Mouse (Mus musculus): ENCODE results near the gene Gemin5. TPM values are rescaled to one million over a fixed set of nuclear protein-coding genes. Genes with fewer than 3 reads are reported as not detected.

Gemin5 gene
- polyA plus RNA-seq, 1 experiment: 27.8 TPM

- Histone ChIP-seq H3K27ac (ENCODE audit: control insufficient read depth, insufficient read depth, low read depth, low read length) (no peak overlapping the region), H3K36me3 (ENCODE audit: control insufficient read depth, insufficient read depth, low read length) (peaks cover 6% of the 10 kb centered on the region), H3K4me3 (ENCODE audit: control insufficient read depth, low read depth, low read length) (no peak overlapping the region), H3K4me1 (ENCODE audit: control insufficient read depth, insufficient read depth, low read length) (no peaks in the 10 kb centered on the region), H3K27me3 (ENCODE audit: control insufficient read depth, insufficient read depth, low read length) (no peaks in the 10 kb centered on the region)
- no peak for TF ChIP-seq POLR2A (IDR thresholded peaks at IDR 0.05; ENCODE audit: control insufficient read depth, low read depth, low read length)
- no peak for TF ChIP-seq CTCF (IDR thresholded peaks at IDR 0.05; ENCODE audit: control insufficient read depth, insufficient read depth, insufficient replicate concordance, low read depth, low read length)
Observed at GRCm38 (mm10) chr11:58139466-58139865, 28.9 kb downstream of the Gemin5 start.

DNA sequence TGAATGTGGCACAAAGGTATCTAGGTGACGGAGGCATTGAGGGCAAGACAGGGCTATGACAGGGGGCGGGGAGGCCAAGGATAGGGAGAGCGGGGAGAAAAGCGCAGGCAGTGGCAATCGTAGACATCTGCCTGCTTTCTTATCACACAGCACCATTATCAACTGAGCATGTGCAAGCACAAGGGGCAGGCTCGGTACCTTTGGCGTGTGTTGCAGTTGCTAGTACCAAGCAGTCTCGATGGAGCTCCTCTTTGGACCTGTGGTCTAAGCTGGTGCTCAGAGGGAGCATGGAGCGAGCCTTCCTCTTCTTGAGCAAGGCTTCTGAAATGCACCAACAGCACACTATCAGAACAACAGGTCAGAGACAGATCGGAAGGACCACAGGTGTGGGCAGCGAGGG is 29.5 kb downstream of the Gemin5 start:
- Histone ChIP-seq H3K4me1 (ENCODE audit: control insufficient read depth, insufficient read depth, low read length) (no peaks in the 10 kb centered on the region), H3K27me3 (ENCODE audit: control insufficient read depth, insufficient read depth, low read length) (no peaks in the 10 kb centered on the region), H3K36me3 (ENCODE audit: control insufficient read depth, insufficient read depth, low read length) (peaks cover 8% of the 10 kb centered on the region), H3K27ac (ENCODE audit: control insufficient read depth, insufficient read depth, low read depth, low read length) (no peak overlapping the region), H3K4me3 (ENCODE audit: control insufficient read depth, low read depth, low read length) (no peak overlapping the region)
- TF ChIP-seq CTCF (IDR thresholded peaks at IDR 0.05; ENCODE audit: control insufficient read depth, insufficient read depth, insufficient replicate concordance, low read depth, low read length) (no peak), POLR2A (IDR thresholded peaks at IDR 0.05; ENCODE audit: control insufficient read depth, low read depth, low read length) (no peak)

- H3K4me1 ChIP-seq (ENCODE audit: control insufficient read depth, insufficient read depth, low read length): no peaks in the 10 kb centered on the region
- H3K36me3 ChIP-seq (ENCODE audit: control insufficient read depth, insufficient read depth, low read length): peaks cover 8% of the 10 kb centered on the region
- TF ChIP-seq CTCF (IDR thresholded peaks at IDR 0.05; ENCODE audit: control insufficient read depth, insufficient read depth, insufficient replicate concordance, low read depth, low read length) (no peak), POLR2A (IDR thresholded peaks at IDR 0.05; ENCODE audit: control insufficient read depth, low read depth, low read length) (no peak)
- no peak overlapping the region for H3K4me3 ChIP-seq (ENCODE audit: control insufficient read depth, low read depth, low read length)
- no peak overlapping the region for H3K27ac ChIP-seq (ENCODE audit: control insufficient read depth, insufficient read depth, low read depth, low read length)
- no peaks in the 10 kb centered on the region for H3K27me3 ChIP-seq (ENCODE audit: control insufficient read depth, insufficient read depth, low read length)
Observed at GRCm38 (mm10) chr11:58136677-58137076, 31.7 kb downstream of the Gemin5 start.

DNA sequence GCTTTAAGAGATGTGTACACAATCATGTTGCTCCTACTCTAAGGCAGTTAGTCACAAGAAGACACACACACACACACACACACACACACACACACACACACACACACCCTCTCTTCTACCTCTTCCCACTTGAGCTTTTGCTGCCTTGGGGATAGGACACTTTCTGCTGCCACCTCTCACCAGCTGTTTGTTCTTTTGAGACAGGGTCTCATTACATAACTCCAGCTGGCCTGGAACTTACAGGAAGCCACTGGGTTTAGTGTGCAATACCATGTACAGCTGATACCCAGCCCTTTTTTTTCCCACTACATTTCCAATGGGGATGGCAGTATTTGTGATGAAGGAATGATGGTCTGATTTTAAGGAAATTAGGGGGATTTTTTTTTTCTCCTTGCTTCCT is 33.0 kb downstream of the Gemin5 start:
- H3K27ac ChIP-seq (ENCODE audit: control insufficient read depth, insufficient read depth, low read depth, low read length): no peak overlapping the region
- TF ChIP-seq POLR2A (IDR thresholded peaks at IDR 0.05; ENCODE audit: control insufficient read depth, low read depth, low read length) (no peak), CTCF (IDR thresholded peaks at IDR 0.05; ENCODE audit: control insufficient read depth, insufficient read depth, insufficient replicate concordance, low read depth, low read length) (no peak)
- peaks cover 8% of the 10 kb centered on the region for H3K36me3 ChIP-seq (ENCODE audit: control insufficient read depth, insufficient read depth, low read length)
- no peak overlapping the region for H3K4me3 ChIP-seq (ENCODE audit: control insufficient read depth, low read depth, low read length)
- H3K4me1 ChIP-seq (ENCODE audit: control insufficient read depth, insufficient read depth, low read length): no peaks in the 10 kb centered on the region
- H3K27me3 ChIP-seq (ENCODE audit: control insufficient read depth, insufficient read depth, low read length): no peaks in the 10 kb centered on the region

DNA sequence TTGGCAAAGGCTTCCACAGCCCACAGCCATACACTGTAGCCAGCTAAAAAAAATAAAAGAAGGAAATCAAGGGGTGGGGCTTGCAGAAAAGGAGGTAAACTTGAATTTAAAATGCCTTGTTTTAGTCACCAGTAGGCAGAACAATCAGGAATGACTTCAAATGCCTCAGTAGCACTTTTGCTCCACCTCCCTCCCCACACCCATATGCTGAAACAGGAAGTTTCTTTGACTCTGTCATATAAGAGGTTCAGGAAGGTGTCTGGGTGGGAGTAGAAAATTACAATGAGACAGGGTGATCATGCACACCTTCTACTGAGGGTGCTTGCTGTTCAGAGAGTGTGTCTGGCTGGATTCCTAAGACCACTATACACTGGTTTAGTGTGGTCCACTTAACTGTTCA is 33.5 kb downstream of the Gemin5 start:
- no peak for TF ChIP-seq CTCF (IDR thresholded peaks at IDR 0.05; ENCODE audit: control insufficient read depth, insufficient read depth, insufficient replicate concordance, low read depth, low read length)
- TF ChIP-seq POLR2A (IDR thresholded peaks at IDR 0.05; ENCODE audit: control insufficient read depth, low read depth, low read length): no peak
- H3K4me1 ChIP-seq (ENCODE audit: control insufficient read depth, insufficient read depth, low read length): no peaks in the 10 kb centered on the region
- no peaks in the 10 kb centered on the region for H3K27me3 ChIP-seq (ENCODE audit: control insufficient read depth, insufficient read depth, low read length)
- no peak overlapping the region for H3K4me3 ChIP-seq (ENCODE audit: control insufficient read depth, low read depth, low read length)
- peaks cover 8% of the 10 kb centered on the region for H3K36me3 ChIP-seq (ENCODE audit: control insufficient read depth, insufficient read depth, low read length)
- H3K27ac ChIP-seq (ENCODE audit: control insufficient read depth, insufficient read depth, low read depth, low read length): no peak overlapping the region

DNA sequence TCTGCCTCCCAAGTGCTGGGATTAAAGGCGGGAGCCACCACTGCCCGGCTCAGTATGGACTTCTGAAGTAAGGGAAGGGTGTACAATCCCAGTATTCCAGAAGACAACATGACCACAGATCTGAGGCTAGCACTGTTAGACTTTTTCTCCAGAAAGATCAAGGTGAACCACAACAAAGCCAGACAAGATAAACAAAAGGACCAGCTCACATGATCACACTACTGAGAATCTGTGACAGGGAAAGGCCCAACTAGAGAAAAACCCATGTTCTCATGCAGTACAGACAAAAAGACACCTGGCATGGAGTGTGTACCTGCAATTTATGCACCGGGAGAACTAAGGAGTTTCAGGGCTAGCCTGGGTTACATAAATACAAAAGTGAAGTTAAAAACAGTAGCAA is 36.3 kb downstream of the Gemin5 start:
- Histone ChIP-seq H3K27ac (ENCODE audit: control insufficient read depth, insufficient read depth, low read depth, low read length) (no peak overlapping the region), H3K4me1 (ENCODE audit: control insufficient read depth, insufficient read depth, low read length) (no peaks in the 10 kb centered on the region), H3K27me3 (ENCODE audit: control insufficient read depth, insufficient read depth, low read length) (no peaks in the 10 kb centered on the region), H3K4me3 (ENCODE audit: control insufficient read depth, low read depth, low read length) (no peak overlapping the region), H3K36me3 (ENCODE audit: control insufficient read depth, insufficient read depth, low read length) (peaks cover 3% of the 10 kb centered on the region)
- TF ChIP-seq CTCF (IDR thresholded peaks at IDR 0.05; ENCODE audit: control insufficient read depth, insufficient read depth, insufficient replicate concordance, low read depth, low read length) (no peak), POLR2A (IDR thresholded peaks at IDR 0.05; ENCODE audit: control insufficient read depth, low read depth, low read length) (no peak)

- Histone ChIP-seq H3K27ac (ENCODE audit: control insufficient read depth, insufficient read depth, low read depth, low read length) (no peak overlapping the region), H3K4me1 (ENCODE audit: control insufficient read depth, insufficient read depth, low read length) (no peaks in the 10 kb centered on the region; the same call in 1 of the 2 replicates), H3K4me3 (ENCODE audit: control insufficient read depth, low read depth, low read length) (no peak overlapping the region), H3K36me3 (ENCODE audit: control insufficient read depth, insufficient read depth, low read length) (peaks cover 3% of the 10 kb centered on the region), H3K27me3 (ENCODE audit: control insufficient read depth, insufficient read depth, low read length) (no peaks in the 10 kb centered on the region)
- TF ChIP-seq CTCF (IDR thresholded peaks at IDR 0.05; ENCODE audit: control insufficient read depth, insufficient read depth, insufficient replicate concordance, low read depth, low read length): no peak
- no peak for TF ChIP-seq POLR2A (IDR thresholded peaks at IDR 0.05; ENCODE audit: control insufficient read depth, low read depth, low read length)
Observed at GRCm38 (mm10) chr11:58129302-58129843, 39.0 kb downstream of the Gemin5 start.

All from testis, adult 2 months (tissue).